Mouse (Mus musculus): ENCODE data around the gene Kmt2b. TPM values are rescaled to one million over a fixed set of nuclear protein-coding genes. Genes with fewer than 3 reads are reported as not detected.
A peak's percentile ranks its signal among the peaks of the same experiment; 100 is the strongest.

Gene Kmt2b
- total and polyA plus RNA-seq, 3 experiments, result 8.4 to 32.8 (median 17.2) TPM

GRCm38 (mm10) chr7:30599933-30600353 is 11.4 kb upstream of the Kmt2b start:
- in situ Hi-C loops (cut with MboI; ENCODE audit: low pct_ligation_motif_present, low pct_unique_long_range_greater_than_20kb, low sequenced_read_pairs) (no loop called here), dilution Hi-C loops (cut with MboI; ENCODE audit: extremely low pct_ligation_motif_present, extremely low pct_unique_long_range_greater_than_20kb, low sequenced_read_pairs) (no loop called here)
- Histone ChIP-seq H3K9me3 (replicated peaks; ENCODE audit: low read length) (peaks cover 3% of the 10 kb centered on the region), H3K36me3 (replicated peaks in 1 of 2; ENCODE audit: control insufficient read depth in 1 of 2, insufficient read depth in 1 of 2, low read length in 1 of 2) (peaks cover 0 to 21% of the 10 kb centered on the region in 2 experiments), H3K79me2 (replicated peaks; ENCODE audit: control insufficient read depth, extremely low read depth, insufficient read depth, poor library complexity, severe bottlenecking) (peaks cover 5% of the 10 kb centered on the region), H3K4me2 (ENCODE audit: insufficient read depth, low read depth, poor library complexity, severe bottlenecking) (no peak overlapping the region), H3K4me3 (replicated peaks in 1 of 3; ENCODE audit: low read depth in 2 of 3, low read length in 2 of 3, poor library complexity in 1 of 3) (no peak overlapping the region), H3K9ac (ENCODE audit: insufficient read depth, low read depth) (no peak overlapping the region), H3K4me1 (ENCODE audit: control insufficient read depth in 1 of 2, insufficient read depth in 2 of 2) (peaks cover 25 to 32% of the 10 kb centered on the region in 2 experiments), H3K27ac (ENCODE audit: insufficient read depth, low read depth) (no peak overlapping the region), H3K27me3 (replicated peaks) (no peaks in the 10 kb centered on the region)
- TF ChIP-seq POLR2AphosphoS2 (IDR thresholded peaks at IDR 0.05; ENCODE audit: low read depth, low read length), result no peak
- TF ChIP-seq BHLHE40 (IDR thresholded peaks at IDR 0.05; ENCODE audit: low read depth, low read length), result no peak
- no peak for TF ChIP-seq RAD21 (IDR thresholded peaks at IDR 0.05; ENCODE audit: low read depth, low read length)
- no peak for TF ChIP-seq MEF2A (IDR thresholded peaks at IDR 0.05; ENCODE audit: borderline replicate concordance, low read depth, low read length)
- TF ChIP-seq MAFK (IDR thresholded peaks at IDR 0.05; ENCODE audit: insufficient replicate concordance, low read length), result no peak
- no peak for TF ChIP-seq UBTF (IDR thresholded peaks at IDR 0.05; ENCODE audit: low read depth, low read length)
- TF ChIP-seq POLR2A (IDR thresholded peaks at IDR 0.05; ENCODE audit: low read depth, low read length), result no peak
- TF ChIP-seq HCFC1 (IDR thresholded peaks at IDR 0.05; ENCODE audit: low read depth, low read length), result no peak
- no peak for DNase-seq (ENCODE audit: extremely low read depth)

- Histone ChIP-seq H3K4me1 (ENCODE audit: control insufficient read depth in 1 of 2, insufficient read depth in 2 of 2) (peaks cover 20 to 29% of the 10 kb centered on the region in 2 experiments), H3K4me3 (replicated peaks in 1 of 3; ENCODE audit: low read depth in 2 of 3, low read length in 2 of 3, poor library complexity in 1 of 3) (no peak within 1 kb of the TSS), H3K36me3 (replicated peaks in 1 of 2; ENCODE audit: control insufficient read depth in 1 of 2, insufficient read depth in 1 of 2, low read length in 1 of 2) (peaks cover 0 to 17% of the 10 kb centered on the region in 2 experiments), H3K9ac (ENCODE audit: insufficient read depth, low read depth) (no peak within 1 kb of the TSS), H3K9me3 (replicated peaks; ENCODE audit: low read length) (peaks cover 3% of the 10 kb centered on the region), H3K4me2 (ENCODE audit: insufficient read depth, low read depth, poor library complexity, severe bottlenecking) (no peak within 1 kb of the TSS), H3K79me2 (replicated peaks; ENCODE audit: control insufficient read depth, extremely low read depth, insufficient read depth, poor library complexity, severe bottlenecking) (peaks cover 2% of the 10 kb centered on the region), H3K27ac (ENCODE audit: insufficient read depth, low read depth) (no peak within 1 kb of the TSS), H3K27me3 (replicated peaks) (no peaks in the 10 kb centered on the region)
- in situ Hi-C loops (cut with MboI; ENCODE audit: low pct_ligation_motif_present, low pct_unique_long_range_greater_than_20kb, low sequenced_read_pairs) (no loop called here), dilution Hi-C loops (cut with MboI; ENCODE audit: extremely low pct_ligation_motif_present, extremely low pct_unique_long_range_greater_than_20kb, low sequenced_read_pairs) (no loop called here)
- no peak for DNase-seq (ENCODE audit: extremely low read depth)
- TF ChIP-seq POLR2AphosphoS2 (IDR thresholded peaks at IDR 0.05; ENCODE audit: low read depth, low read length) (0 out of 2 replicates have a peak, but pooled peaks have one; percentile 31), TCF12 (IDR thresholded peaks at IDR 0.05; ENCODE audit: low read depth, low read length) (no peak)
Measured at GRCm38 (mm10) chr7:30598786-30599185, 10.3 kb upstream of the Kmt2b start, which contains the start of gene Zbtb32. Gene Zbtb32 (minus strand): TSS chr7:30598909.

GRCm38 (mm10) chr7:30596811-30597210 is 8.3 kb upstream of the Kmt2b start:
- TF ChIP-seq NELFE (IDR thresholded peaks at IDR 0.05; ENCODE audit: low read depth, low read length), result no peak
- TF ChIP-seq SIN3A (IDR thresholded peaks at IDR 0.05; ENCODE audit: low read length), result no peak
- TF ChIP-seq BHLHE40 (IDR thresholded peaks at IDR 0.05; ENCODE audit: low read depth, low read length), result no peak
- no peak for TF ChIP-seq MEF2A (IDR thresholded peaks at IDR 0.05; ENCODE audit: borderline replicate concordance, low read depth, low read length)
- no peak for TF ChIP-seq CHD1 (IDR thresholded peaks at IDR 0.05; ENCODE audit: low read depth, low read length)
- no peak for TF ChIP-seq POLR2A (IDR thresholded peaks at IDR 0.05; ENCODE audit: low read depth, low read length)
- no peak for TF ChIP-seq POLR2AphosphoS2 (IDR thresholded peaks at IDR 0.05; ENCODE audit: low read depth, low read length)
- TF ChIP-seq PAX5 (IDR thresholded peaks at IDR 0.05; ENCODE audit: low read length), result no peak
- no peak for TF ChIP-seq ZC3H11A (IDR thresholded peaks at IDR 0.05; ENCODE audit: low read depth, low read length)
- no peak for TF ChIP-seq MAZ (IDR thresholded peaks at IDR 0.05; ENCODE audit: low read depth, low read length)
- no peak for TF ChIP-seq ELF1 (IDR thresholded peaks at IDR 0.05; ENCODE audit: low read depth, low read length)
- in situ Hi-C loops (cut with MboI; ENCODE audit: low pct_ligation_motif_present, low pct_unique_long_range_greater_than_20kb, low sequenced_read_pairs), result no loop called here
- Histone ChIP-seq H3K9ac (ENCODE audit: insufficient read depth, low read depth) (peak overlapping the region; percentile 17; the same call in 1 of the 2 replicates), H3K9me3 (replicated peaks; ENCODE audit: low read length) (peaks cover 3% of the 10 kb centered on the region), H3K27ac (ENCODE audit: insufficient read depth, low read depth) (peak overlapping the region; percentile 9; the same call in 1 of the 2 replicates), H3K27me3 (replicated peaks) (no peaks in the 10 kb centered on the region), H3K4me2 (ENCODE audit: insufficient read depth, low read depth, poor library complexity, severe bottlenecking) (0 out of 2 replicates have a peak overlapping the region, but pooled peaks have one; percentile 59), H3K4me1 (ENCODE audit: control insufficient read depth in 1 of 2, insufficient read depth in 2 of 2) (peaks cover 16 to 39% of the 10 kb centered on the region in 2 experiments), H3K4me3 (replicated peaks in 1 of 3; ENCODE audit: low read depth in 2 of 3, low read length in 2 of 3, poor library complexity in 1 of 3) (no peak overlapping the region), H3K79me2 (replicated peaks; ENCODE audit: control insufficient read depth, extremely low read depth, insufficient read depth, poor library complexity, severe bottlenecking) (peaks cover 12% of the 10 kb centered on the region), H3K36me3 (replicated peaks in 1 of 2; ENCODE audit: control insufficient read depth in 1 of 2, insufficient read depth in 1 of 2, low read length in 1 of 2) (peaks cover 0 to 4% of the 10 kb centered on the region in 2 experiments)
- dilution Hi-C loops (cut with MboI; ENCODE audit: extremely low pct_ligation_motif_present, extremely low pct_unique_long_range_greater_than_20kb, low sequenced_read_pairs), result no loop called here
- DNase-seq (ENCODE audit: extremely low read depth), result no peak
